In the genomic region with DNA sequence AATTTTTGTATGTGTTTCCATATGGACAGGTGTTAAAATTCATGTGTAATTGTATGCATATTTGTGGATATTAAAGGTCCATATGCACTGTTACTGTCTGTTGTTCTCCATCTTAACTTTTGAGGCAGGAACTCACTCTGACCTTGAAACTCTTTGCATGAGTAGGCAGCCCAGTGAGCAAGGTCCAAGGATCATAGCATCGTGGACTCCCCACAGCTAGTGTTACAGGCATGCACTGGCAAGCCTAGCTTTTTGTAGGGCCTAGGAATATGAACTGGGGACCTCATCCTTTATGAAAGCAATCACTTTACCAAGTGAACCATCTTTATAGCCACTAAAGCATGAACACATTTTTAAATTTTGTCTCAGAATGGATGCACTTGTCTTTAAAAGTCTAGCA, we compare ENCODE assay signal across 24 mouse cellular contexts.
DNase-seq lines count a peak whose midpoint lies in the region; ATAC-seq and TF ChIP-seq lines count a peak whose summit lies in the region.
"Had no signal": no experiment of that assay in that cellular context is flagged by ENCODE, and none has a peak within 500 bp of the region (broad histone marks: within the 10 kb centered on the region; RNA-seq: fewer than 3 reads in every experiment).

No protein-coding gene starts in this region.

- no peak overlapping the region for H3K4me3 ChIP-seq in kidney, adult 2 months (ENCODE audit: insufficient read depth, low read depth, low read length)
- H3K4me3 ChIP-seq in kidney, embryonic 14.5 days (ENCODE audit: low read length): no peak overlapping the region
- no peak overlapping the region for H3K4me3 ChIP-seq in kidney, embryonic 16.5 days (ENCODE audit: low read length)
- H3K4me3 ChIP-seq: embryonic facial prominence, embryonic 10.5 days; embryonic facial prominence, embryonic 12.5 days; forebrain, embryonic 13.5 days had no signal

- 33% methylated on average over 1 of the region's 1 CpGs for WGBS in kidney, adult 2 months
- 59% methylated on average over 1 of the region's 1 CpGs for WGBS in kidney, embryonic 14.5 days
- WGBS in kidney, embryonic 16.5 days: 39% methylated on average over 1 of the region's 1 CpGs

- no peak for TF ChIP-seq CTCF in kidney, adult 2 months (conservative IDR thresholded peaks at IDR 0.05; ENCODE audit: insufficient read depth, insufficient read length, low read depth, low read length)

- H3K9ac ChIP-seq in kidney, embryonic 14.5 days (ENCODE audit: low read depth, low read length): no peak overlapping the region
- no peak overlapping the region for H3K9ac ChIP-seq in kidney, embryonic 16.5 days (replicated peaks; ENCODE audit: low read length)
- H3K9ac ChIP-seq: embryonic facial prominence, embryonic 12.5 days; forebrain, embryonic 13.5 days had no signal

- H3K4me1 ChIP-seq in kidney, adult 2 months (ENCODE audit: control insufficient read depth, insufficient read depth, low read length): no peaks in the 10 kb centered on the region
- no peaks in the 10 kb centered on the region for H3K4me1 ChIP-seq in kidney, embryonic 14.5 days (ENCODE audit: control insufficient read depth, insufficient read depth, low read length)
- no peaks in the 10 kb centered on the region for H3K4me1 ChIP-seq in kidney, embryonic 16.5 days (ENCODE audit: insufficient read depth, low read length)
- H3K4me1 ChIP-seq: embryonic facial prominence, embryonic 10.5 days; embryonic facial prominence, embryonic 12.5 days; forebrain, embryonic 13.5 days had no signal

- no peak for TF ChIP-seq POLR2A in kidney, adult 2 months (IDR thresholded peaks at IDR 0.05; ENCODE audit: low read depth, low read length)

- H3K27me3 ChIP-seq in kidney, adult 2 months (replicated peaks; ENCODE audit: control insufficient read depth, insufficient read depth, low read length): no peaks in the 10 kb centered on the region
- no peaks in the 10 kb centered on the region for H3K27me3 ChIP-seq in kidney, embryonic 14.5 days (ENCODE audit: control insufficient read depth, insufficient read depth, low read length)
- no peaks in the 10 kb centered on the region for H3K27me3 ChIP-seq in kidney, embryonic 16.5 days (ENCODE audit: insufficient read depth, low read length)
- H3K27me3 ChIP-seq: CH12.LX; embryonic facial prominence, embryonic 12.5 days; forebrain, embryonic 13.5 days; Patski had no signal

- H3K4me2 ChIP-seq in kidney, embryonic 14.5 days (replicated peaks; ENCODE audit: low read depth, low read length): no peak overlapping the region
- no peak overlapping the region for H3K4me2 ChIP-seq in kidney, embryonic 16.5 days (replicated peaks; ENCODE audit: low read depth, low read length)
- H3K4me2 ChIP-seq: embryonic facial prominence, embryonic 12.5 days; forebrain, embryonic 13.5 days had no signal

- peak; percentile 42 for DNase-seq in kidney, adult 2 months
- DNase-seq in kidney, adult 11 months: no peak
- DNase-seq in kidney, postnatal 14 days: no peak
- DNase-seq in kidney, postnatal 4 days: no peak
- DNase-seq in kidney, postnatal 36 days: peak; percentile 1 to 17
- DNase-seq: adrenal gland, adult 8-10 months; adrenal gland, postnatal 14 days; adrenal gland, postnatal 36 days; B cell, adult 2 months; cerebellum, adult 11-12 months; cerebellum, adult 2 months; cerebellum, adult 9-10 months; cerebellum, postnatal 10 days; cerebellum, postnatal 25 days had no signal

- peak; percentile 87; the same call in 1 of the 2 replicates for ATAC-seq in kidney, embryonic 14.5 days (ENCODE audit: low FRiP score, low TSS enrichment)
- peak; percentile 88; the same call in 1 of the 2 replicates for ATAC-seq in kidney, embryonic 16.5 days (ENCODE audit: low FRiP score, low TSS enrichment)
- ATAC-seq: activated CD4-positive, CD25-positive, alpha-beta regulatory T cell, adult 4 months; CD4-positive, CD25-positive, alpha-beta regulatory T cell, adult 4 months; forebrain, embryonic 13.5 days; Patski had no signal

- H3K27ac ChIP-seq in kidney, adult 2 months (ENCODE audit: insufficient read depth, low read depth, low read length): no peak overlapping the region
- H3K27ac ChIP-seq in kidney, embryonic 14.5 days (ENCODE audit: low read depth, low read length): no peak overlapping the region
- no peak overlapping the region for H3K27ac ChIP-seq in kidney, embryonic 16.5 days (ENCODE audit: low read length)
- H3K27ac ChIP-seq: embryonic facial prominence, embryonic 10.5 days; embryonic facial prominence, embryonic 12.5 days; forebrain, embryonic 13.5 days had no signal

- no peaks in the 10 kb centered on the region for H3K9me3 ChIP-seq in kidney, embryonic 14.5 days (ENCODE audit: control insufficient read depth, low read length)
- no peaks in the 10 kb centered on the region for H3K9me3 ChIP-seq in kidney, embryonic 16.5 days (ENCODE audit: low read length)
- H3K9me3 ChIP-seq: embryonic facial prominence, embryonic 10.5 days; embryonic facial prominence, embryonic 12.5 days; forebrain, embryonic 13.5 days had no signal

- no peaks in the 10 kb centered on the region for H3K36me3 ChIP-seq in kidney, adult 2 months (ENCODE audit: control insufficient read depth, insufficient read depth, low read length)
- no peaks in the 10 kb centered on the region for H3K36me3 ChIP-seq in kidney, embryonic 14.5 days (ENCODE audit: control insufficient read depth, insufficient read depth, low read length)
- H3K36me3 ChIP-seq in kidney, embryonic 16.5 days (ENCODE audit: insufficient read depth, low read length): no peaks in the 10 kb centered on the region
- H3K36me3 ChIP-seq: embryonic facial prominence, embryonic 10.5 days; embryonic facial prominence, embryonic 12.5 days; G1E had no signal

Comparison
In these comparisons a context has a peak if more than half of its experiments do, and no peak if none do; other contexts are left out.
1. DNase-seq: peak in kidney, adult 2 months (single experiment) and kidney, postnatal 36 days (2 of 2); none in kidney, adult 11 months (single experiment), kidney, postnatal 14 days (single experiment) and kidney, postnatal 4 days (0 of 2).